Mouse (Mus musculus) cerebellum, adult 2 months (tissue): ENCODE results near the gene Nuak1.

ENCODE experiments used
- CTCF ChIP-seq: fragments of 200-500 bp; IDR thresholded peaks from 2 replicates; pipeline ENCODE4 v1.5.1; 2011; ENCODE audit warnings: low read depth, mild to moderate bottlenecking, control low read depth, low read length, moderate library complexity, borderline replicate concordance; ENCODE audit not compliant: insufficient read depth
- POLR2A ChIP-seq: fragments of 200-500 bp; IDR thresholded peaks from 2 replicates; pipeline ENCODE4 v1.6.1; 2011; ENCODE audit warnings: low read length, control low read depth, borderline replicate concordance; ENCODE audit not compliant: insufficient read depth

DNA sequence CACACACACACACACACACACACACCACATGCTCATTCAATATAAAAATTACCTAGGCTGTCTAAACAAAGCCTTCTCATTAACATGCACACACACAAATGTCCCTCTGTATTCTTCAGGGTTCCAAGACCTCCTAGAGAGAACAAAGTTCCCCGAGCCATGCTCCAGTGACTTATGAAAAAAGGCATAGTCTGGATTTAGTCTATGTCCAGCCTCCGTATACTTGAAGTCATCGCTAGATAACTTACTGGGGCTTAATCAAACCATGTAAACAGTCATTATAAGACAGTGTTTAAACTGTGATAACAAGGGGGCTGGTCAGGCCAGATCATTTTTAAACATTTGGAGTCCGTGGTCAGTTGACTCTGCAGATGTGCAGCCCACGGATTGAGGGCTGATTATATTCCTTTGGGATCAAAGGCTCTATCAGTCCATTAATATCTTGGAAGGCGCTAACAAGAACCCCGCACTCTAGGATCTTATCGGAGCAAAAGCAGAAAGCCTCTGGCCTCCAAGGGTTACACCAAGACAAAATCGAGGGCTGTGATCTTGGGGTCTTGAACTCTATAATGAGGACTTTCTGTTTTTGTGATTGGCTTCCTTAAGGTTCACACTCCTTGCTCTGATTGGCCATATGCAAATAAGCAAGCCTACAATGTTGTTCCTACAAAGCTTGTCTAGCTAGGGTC, 16.4 kb upstream of the Nuak1 start:
- no peak for TF ChIP-seq CTCF
- no peak for TF ChIP-seq POLR2A
